Mouse (Mus musculus): ENCODE measurements around the gene Mylk3. TPM values are rescaled to one million over a fixed set of nuclear protein-coding genes. Genes with fewer than 3 reads are reported as not detected.

Mylk3 gene
- polyA plus RNA-seq, 1 experiment, result 40.7 TPM

DNA sequence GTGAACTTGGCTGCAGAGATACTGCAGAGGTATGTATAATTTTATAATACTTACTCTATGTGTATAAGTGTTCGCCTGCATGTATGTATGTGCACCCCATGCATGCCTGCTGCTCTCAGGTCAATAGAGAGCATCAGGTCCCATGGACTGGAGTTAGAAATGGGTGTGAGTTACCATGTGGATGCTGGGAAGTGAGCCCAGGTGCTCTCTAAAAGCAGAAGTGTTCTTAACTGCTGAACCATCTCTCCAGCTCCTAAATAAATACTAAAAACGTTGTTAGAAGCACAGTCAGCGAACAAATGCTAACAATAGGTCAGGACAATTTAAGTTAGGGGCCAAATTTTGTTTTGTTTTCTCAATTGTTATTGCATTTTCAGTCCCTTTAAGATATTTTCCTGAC, 83.2 kb downstream of the Mylk3 start:
- TF ChIP-seq GATA1 (IDR thresholded peaks at IDR 0.05; ENCODE audit: low read length), result no peak

DNA sequence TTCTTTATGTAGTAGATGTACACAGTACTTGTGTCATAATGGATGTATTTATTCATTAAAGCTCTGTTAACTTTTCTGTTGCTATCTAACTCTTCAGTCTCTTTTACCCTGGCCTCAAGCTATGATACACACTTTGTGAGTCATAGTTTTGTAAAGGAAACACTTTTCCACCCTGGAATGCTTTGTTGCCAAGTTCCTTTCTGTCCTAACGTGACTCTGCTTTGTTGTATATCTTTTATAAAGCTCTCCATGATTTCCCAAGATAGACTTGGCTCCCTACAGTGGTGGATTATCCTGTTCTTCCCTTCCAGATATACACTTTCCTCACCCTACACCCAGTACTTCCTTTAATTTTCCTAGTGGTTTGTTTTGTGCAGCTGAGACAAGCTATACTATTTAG, 84.2 kb downstream of the Mylk3 start:
- no peak for TF ChIP-seq GATA1 (IDR thresholded peaks at IDR 0.05; ENCODE audit: low read length)

DNA sequence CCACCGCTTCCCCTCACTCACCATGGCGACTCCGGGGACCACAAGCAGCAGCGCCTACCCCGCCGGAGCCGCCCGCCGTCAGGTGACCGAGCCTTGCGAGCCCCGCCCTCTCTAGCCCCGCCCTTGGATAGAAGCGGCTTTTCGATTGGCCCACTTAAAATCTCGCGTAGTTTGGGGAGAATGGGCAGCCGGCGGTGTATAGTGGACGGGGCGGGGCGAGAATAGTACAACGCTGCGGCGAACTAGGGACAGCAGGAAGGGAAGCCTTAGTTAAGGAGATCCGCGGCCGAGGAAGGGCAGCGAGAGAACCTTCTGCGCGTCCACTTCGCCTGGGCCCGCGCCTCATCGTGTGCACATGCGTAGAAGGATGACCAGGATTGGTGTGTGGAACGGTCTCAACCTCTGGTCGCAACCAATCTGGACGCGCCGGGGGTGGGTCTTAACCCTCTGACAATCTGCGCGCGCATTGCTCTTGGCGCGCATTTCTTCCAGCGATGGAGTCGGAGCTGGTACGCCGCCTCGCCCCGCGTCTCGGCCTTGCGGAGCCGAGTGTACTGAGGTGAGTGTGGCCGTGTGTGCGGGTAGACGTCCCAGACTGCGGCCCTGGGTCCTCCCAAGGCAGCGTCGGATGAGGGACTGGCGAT, 86.6 kb downstream of the Mylk3 start, which contains the start of the genes Orc6 and Vps35:
Gene Orc6 (plus strand): TSS at position 199 of the 644 bp plus-strand sequence.
Gene Vps35 (minus strand): TSS at position 369 of the 644 bp plus-strand sequence.
- TF ChIP-seq GATA1 (IDR thresholded peaks at IDR 0.05; ENCODE audit: low read length), result no peak

DNA sequence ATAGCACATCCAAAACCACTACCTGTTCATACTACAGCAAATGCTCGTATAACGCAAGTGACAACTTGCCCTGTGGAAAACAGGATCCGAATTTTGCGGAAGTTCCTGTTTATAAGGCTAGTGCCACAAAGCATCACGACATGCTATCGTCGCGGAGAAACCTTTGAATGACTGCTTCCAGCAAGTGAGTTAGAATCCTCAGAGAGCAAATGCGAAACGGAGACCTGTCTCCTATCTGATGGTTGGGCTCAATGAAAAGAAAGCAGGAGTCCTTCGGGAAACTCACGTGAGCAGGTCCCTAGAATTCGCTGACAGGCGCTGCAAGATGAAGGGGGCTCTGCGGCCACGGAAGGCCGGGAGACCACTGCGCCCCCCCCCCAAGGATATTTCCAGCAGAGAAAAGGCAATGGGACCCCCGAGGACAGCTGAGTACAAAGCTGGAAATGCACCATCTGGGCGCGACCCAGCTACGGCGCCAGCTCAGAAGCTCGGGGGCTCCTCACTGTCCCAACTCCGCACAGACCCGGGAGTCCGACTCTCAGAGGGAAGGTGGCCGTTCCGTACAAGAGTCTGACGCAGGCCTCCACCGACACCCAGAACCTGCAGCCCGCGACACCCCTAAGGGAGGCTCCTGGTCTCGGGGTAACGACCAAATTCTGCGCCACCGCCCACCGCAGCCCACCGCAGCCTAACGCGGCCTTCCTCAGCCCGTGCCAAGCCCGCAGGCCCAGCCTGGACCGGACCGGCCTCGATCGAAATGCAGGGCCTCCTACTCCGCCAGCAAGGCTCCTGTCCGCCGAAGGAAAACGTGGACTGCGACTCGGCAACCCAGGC, 87.3 kb downstream of the Mylk3 start:
- TF ChIP-seq GATA1 (IDR thresholded peaks at IDR 0.05; ENCODE audit: low read length), result no peak

DNA sequence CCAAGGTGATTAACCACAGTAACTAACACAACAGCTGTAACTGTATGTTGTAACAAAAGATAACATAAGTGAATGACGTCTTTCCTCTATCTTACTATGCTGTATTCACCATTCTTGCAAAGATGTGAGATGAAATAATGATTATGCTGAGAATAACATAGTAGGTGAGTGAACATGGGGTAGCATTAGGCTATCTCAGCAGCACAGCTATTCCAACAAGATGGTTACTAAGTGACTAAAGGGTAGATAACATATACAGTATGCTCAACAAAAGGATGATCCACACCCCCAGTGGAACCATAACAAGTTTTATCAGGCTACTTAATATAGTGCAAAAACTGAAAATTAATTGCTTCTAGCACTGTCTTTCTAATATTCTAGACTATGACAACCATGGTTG, 99.3 kb downstream of the Mylk3 start:
- no peak for TF ChIP-seq GATA1 (IDR thresholded peaks at IDR 0.05; ENCODE audit: low read length)

Other genes with a start within 250 kb of the Mylk3 start
- not detected in 2 replicates for gene Cks1brt, start 234.4 kb downstream of the Mylk3 start, polyA plus RNA-seq (2012)
- not detected in 2 replicates for gene Olfr371, start 160.4 kb downstream of the Mylk3 start, polyA plus RNA-seq (2012)
- gene Orc6, start 86.7 kb downstream of the Mylk3 start, polyA plus RNA-seq (2012), result 4.5 and 16.7 TPM in 2 replicates
- gene Vps35, start 86.5 kb downstream of the Mylk3 start, polyA plus RNA-seq (2012), result 3.8 and 6.0 TPM in 2 replicates
- 34.7 and 41.9 TPM in 2 replicates for gene 4921524J17Rik, start 46.5 kb upstream of the Mylk3 start, polyA plus RNA-seq (2012)
- not detected in 2 replicates for gene Gpt2, start 106.2 kb upstream of the Mylk3 start, polyA plus RNA-seq (2012)
- gene Dnaja2, start 169.0 kb upstream of the Mylk3 start, polyA plus RNA-seq (2012), result 101 and 164 TPM in 2 replicates